Mouse (Mus musculus) left cerebral cortex, adult 18-20 months (tissue): ENCODE measurements around the gene Ovol2. TPM values are rescaled to one million over a fixed set of nuclear protein-coding genes. Genes with fewer than 3 reads are reported as not detected.

ENCODE experiments used
- DNase-seq, 2 experiments: peaks; one replicate each; pipeline ENCODE4 v3.0.0; 2021 to 2022; ENCODE audit warnings: low spot score in 2 of 2, mixed read lengths in 1 of 2
- total RNA-seq, 2 experiments: library from RNA; stranded (reverse); gene quantifications; 2 replicates each; pipeline ENCODE4 v1.2.3; 2021

Gene Ovol2
- total RNA-seq, 2 experiments from 2014 or later, result 9.8 to 11.1 TPM

GRCm38 (mm10) chr2:144268446-144269305, 63.3 kb downstream of the Ovol2 start:
- no peak for DNase-seq

- no peak for DNase-seq
Observed at GRCm38 (mm10) chr2:144267731-144268015, 64.3 kb downstream of the Ovol2 start.

- DNase-seq, result no peak
Observed at GRCm38 (mm10) chr2:144267004-144267730, 64.8 kb downstream of the Ovol2 start.

- no peak for DNase-seq
Observed at GRCm38 (mm10) chr2:144265916-144266683, 65.8 kb downstream of the Ovol2 start.

- DNase-seq, result no peak
Observed at GRCm38 (mm10) chr2:144265120-144265488, 66.8 kb downstream of the Ovol2 start.

GRCm38 (mm10) chr2:144264398-144265119, 67.4 kb downstream of the Ovol2 start:
- DNase-seq, result no peak

GRCm38 (mm10) chr2:144262837-144263236, 69.1 kb downstream of the Ovol2 start:
- no peak for DNase-seq

Other genes with a start within 250 kb of the Ovol2 start
- 1 to 10 TPM; 5.7 to 6.8 TPM for gene Mgme1, start 61.5 kb downstream of the Ovol2 start, total RNA-seq
- 10 to 100 TPM; 75.9 to 77.8 TPM for gene Snx5, start 61.2 kb downstream of the Ovol2 start, total RNA-seq
- 10 to 100 TPM; 38.0 to 39.6 TPM for gene Kat14, start 36.8 kb upstream of the Ovol2 start, total RNA-seq
- 10 to 100 TPM in 1 of 2 experiments, 1 to 10 TPM in 1; 3.2 to 11.0 TPM for gene Pet117, start 36.9 kb upstream of the Ovol2 start, total RNA-seq
- 100 to 1,000 TPM; 174 to 199 TPM for gene Dzank1, start 195.3 kb upstream of the Ovol2 start, total RNA-seq
- 10 to 100 TPM; 22.1 to 22.5 TPM for gene Polr3f, start 195.6 kb upstream of the Ovol2 start, total RNA-seq
- gene Rbbp9, start 218.7 kb upstream of the Ovol2 start, total RNA-seq, result 10 to 100 TPM; 26.6 to 27.4 TPM
- 10 to 100 TPM; 48.2 to 51.4 TPM for gene Sec23b, start 224.1 kb upstream of the Ovol2 start, total RNA-seq